Comparison of ENCODE assay signal across 13 mouse cellular contexts in genomic region chr10:75565906-75566305, GRCm38 (mm10). TPM values are rescaled to one million over a fixed set of nuclear protein-coding genes. Genes with fewer than 3 reads are reported as not detected.
DNase-seq lines count a peak whose midpoint lies in the region; ATAC-seq and TF ChIP-seq lines count a peak whose summit lies in the region.
"Had no signal": no experiment of that assay in that cellular context is flagged by ENCODE, and none has a peak within 500 bp of the region (broad histone marks: within the 10 kb centered on the region; RNA-seq: fewer than 3 reads in every experiment).

No protein-coding gene starts in this region.

- ATAC-seq in liver, embryonic 12.5 days, result peak; percentile 17; the same call in 1 of the 2 replicates
- no peak for ATAC-seq in forebrain, embryonic 14.5 days

- H3K36me3 ChIP-seq in E14TG2a.4 (ENCODE audit: insufficient read depth, low read length), result no peaks in the 10 kb centered on the region
- H3K36me3 ChIP-seq in kidney, adult 2 months (ENCODE audit: control insufficient read depth, insufficient read depth, low read length), result no peaks in the 10 kb centered on the region
- no peaks in the 10 kb centered on the region for H3K36me3 ChIP-seq in liver, embryonic 12.5 days
- H3K36me3 ChIP-seq in forebrain, embryonic 14.5 days (ENCODE audit: control insufficient read depth, insufficient read depth, low read length), result no peaks in the 10 kb centered on the region
- H3K36me3 ChIP-seq: hindbrain, embryonic 15.5 days; limb, embryonic 13.5 days had no signal

- TF ChIP-seq POLR2A in kidney, adult 2 months (IDR thresholded peaks at IDR 0.05; ENCODE audit: low read depth, low read length), result no peak
- TF ChIP-seq POLR2A in cerebellum, adult 2 months (IDR thresholded peaks at IDR 0.05; ENCODE audit: borderline replicate concordance, insufficient read depth, low read length), result no peak

- peaks cover 49% of the 10 kb centered on the region for H3K27me3 ChIP-seq in E14TG2a.4 (ENCODE audit: insufficient read depth, low read length)
- no peaks in the 10 kb centered on the region for H3K27me3 ChIP-seq in kidney, adult 2 months (replicated peaks; ENCODE audit: control insufficient read depth, insufficient read depth, low read length)
- H3K27me3 ChIP-seq in liver, embryonic 12.5 days (replicated peaks), result peaks cover 34% of the 10 kb centered on the region
- H3K27me3 ChIP-seq in forebrain, embryonic 14.5 days (replicated peaks; ENCODE audit: control insufficient read depth, insufficient read depth, low read length), result no peaks in the 10 kb centered on the region
- H3K27me3 ChIP-seq in cerebellum, adult 2 months (ENCODE audit: control insufficient read depth, insufficient read depth, low read length), result no peaks in the 10 kb centered on the region
- H3K27me3 ChIP-seq: hindbrain, embryonic 15.5 days had no signal

- H3K4me2 ChIP-seq in liver, embryonic 12.5 days, result peak overlapping the region; percentile 6; the same call in 1 of the 2 replicates
- no peak overlapping the region for H3K4me2 ChIP-seq in forebrain, embryonic 14.5 days (ENCODE audit: low read length)
- H3K4me2 ChIP-seq: hindbrain, embryonic 15.5 days; limb, embryonic 13.5 days had no signal

- DNase-seq in heart, adult 11 months, result peak; percentile 87
- no peak for DNase-seq in heart, postnatal 25 days (ENCODE audit: low spot score)
- peak; percentile 96 for DNase-seq in kidney, adult 2 months
- no peak for DNase-seq in forebrain, embryonic 14.5 days (ENCODE audit: low spot score)
- no peak for DNase-seq in heart, postnatal 10 days
- no peak for DNase-seq in cerebellum, adult 2 months
- DNase-seq: adrenal gland, adult 8-10 months; cerebellum, adult 11 months; right cerebral cortex, postnatal 4 days had no signal

- no peaks in the 10 kb centered on the region for H3K9me3 ChIP-seq in E14TG2a.4 (ENCODE audit: low read length)
- no peaks in the 10 kb centered on the region for H3K9me3 ChIP-seq in liver, embryonic 12.5 days (replicated peaks)
- no peaks in the 10 kb centered on the region for H3K9me3 ChIP-seq in forebrain, embryonic 14.5 days (replicated peaks; ENCODE audit: control insufficient read depth, low read length)
- H3K9me3 ChIP-seq: hindbrain, embryonic 15.5 days; limb, embryonic 13.5 days had no signal

- no peak overlapping the region for H3K9ac ChIP-seq in liver, embryonic 12.5 days
- no peak overlapping the region for H3K9ac ChIP-seq in forebrain, embryonic 14.5 days (ENCODE audit: low read length)
- H3K9ac ChIP-seq: hindbrain, embryonic 15.5 days; limb, embryonic 13.5 days had no signal

- TF ChIP-seq CTCF in E14TG2a.4 (conservative IDR thresholded peaks at IDR 0.05; ENCODE audit: low read length), result no peak
- no peak for TF ChIP-seq CTCF in kidney, adult 2 months (conservative IDR thresholded peaks at IDR 0.05; ENCODE audit: insufficient read depth, insufficient read length, low read depth, low read length)
- TF ChIP-seq CTCF in cerebellum, adult 2 months (IDR thresholded peaks at IDR 0.05; ENCODE audit: borderline replicate concordance, insufficient read depth, low read depth, low read length), result no peak

- peak overlapping the region; percentile 54 for H3K4me3 ChIP-seq in E14TG2a.4 (replicated peaks; ENCODE audit: low read length)
- H3K4me3 ChIP-seq in kidney, adult 2 months (ENCODE audit: insufficient read depth, low read depth, low read length), result peak overlapping the region; percentile 42
- no peak overlapping the region for H3K4me3 ChIP-seq in liver, embryonic 12.5 days
- no peak overlapping the region for H3K4me3 ChIP-seq in forebrain, embryonic 14.5 days (ENCODE audit: low read depth, low read length)
- H3K4me3 ChIP-seq in cerebellum, adult 2 months (replicated peaks; ENCODE audit: insufficient read depth, low read depth, low read length), result no peak overlapping the region
- H3K4me3 ChIP-seq: hindbrain, embryonic 15.5 days; limb, embryonic 13.5 days had no signal

- H3K4me1 ChIP-seq in E14TG2a.4 (replicated peaks; ENCODE audit: low read depth, low read length), result peaks cover 73% of the 10 kb centered on the region
- peaks cover 17% of the 10 kb centered on the region; the same call in 1 of the 2 replicates for H3K4me1 ChIP-seq in kidney, adult 2 months (ENCODE audit: control insufficient read depth, insufficient read depth, low read length)
- peaks cover 37% of the 10 kb centered on the region for H3K4me1 ChIP-seq in liver, embryonic 12.5 days
- H3K4me1 ChIP-seq in forebrain, embryonic 14.5 days (ENCODE audit: control insufficient read depth, insufficient read depth, low read length), result no peaks in the 10 kb centered on the region
- H3K4me1 ChIP-seq in cerebellum, adult 2 months (ENCODE audit: control insufficient read depth, insufficient read depth, low read length), result peaks cover 10% of the 10 kb centered on the region

- peak overlapping the region; percentile 89 for H3K27ac ChIP-seq in kidney, adult 2 months (ENCODE audit: insufficient read depth, low read depth, low read length)
- H3K27ac ChIP-seq in liver, embryonic 12.5 days, result peak overlapping the region; percentile 52; the same call in 1 of the 2 replicates
- no peak overlapping the region for H3K27ac ChIP-seq in forebrain, embryonic 14.5 days (ENCODE audit: low read depth, low read length)
- H3K27ac ChIP-seq in cerebellum, adult 2 months (ENCODE audit: insufficient read depth, low read length), result no peak overlapping the region
- H3K27ac ChIP-seq: hindbrain, embryonic 15.5 days; limb, embryonic 13.5 days had no signal

- intact Hi-C loops in heart, postnatal 25 days (cut with DNase I), result no loop called here
- intact Hi-C loops in heart, postnatal 10 days (cut with DNase I), result no loop called here

- 42% methylated on average over 7 of the region's 7 CpGs for WGBS in kidney, adult 2 months
- WGBS in liver, embryonic 12.5 days (ENCODE audit: insufficient replicate concordance), result 27% methylated on average over 7 of the region's 7 CpGs
- WGBS in forebrain, embryonic 14.5 days, result 88% methylated on average over 7 of the region's 7 CpGs
- 87% methylated on average over 7 of the region's 7 CpGs for WGBS in cerebellum, adult 2 months

RNA-seq across cellular contexts. Expression of gene Ggt1, which starts 4.5 kb away (rescaled TPM):
- not detected for total RNA-seq in heart, postnatal 25 days (2021)
- polyA plus RNA-seq in kidney, adult 2 months (2012; rRNA removed), result 881 and 1,007 TPM in 2 replicates
- 2.6 and 4.7 TPM in 2 replicates for polyA plus RNA-seq in liver, embryonic 12.5 days (2016; fragmentation: Nextera tagmentation; extraction: Ambion mirVana)
- 1.1 and 1.2 TPM in 2 replicates for polyA plus RNA-seq in forebrain, embryonic 14.5 days (2014; fragmentation: Nextera tagmentation; extraction: Ambion mirVana)
- total RNA-seq in heart, postnatal 10 days (2021), result not detected
- 3.2 and 3.5 TPM in 2 replicates for polyA plus RNA-seq in cerebellum, adult 2 months (2012; rRNA removed)

RNA-seq across cellular contexts. Expression of gene Lrrc75b, which starts 5.8 kb away (rescaled TPM):
- total RNA-seq in heart, postnatal 25 days (2021), result 1 to 10 TPM in 1 of 2 experiments, under 1 TPM in 1; 0.67 to 1.6 TPM
- 2.1 and 2.2 TPM in 2 replicates for polyA plus RNA-seq in kidney, adult 2 months (2012; rRNA removed)
- polyA plus RNA-seq in liver, embryonic 12.5 days (2016; fragmentation: Nextera tagmentation; extraction: Ambion mirVana), result 0.11 and 0.12 TPM in 2 replicates
- 15.7 and 18.8 TPM in 2 replicates for polyA plus RNA-seq in forebrain, embryonic 14.5 days (2014; fragmentation: Nextera tagmentation; extraction: Ambion mirVana)
- total RNA-seq in heart, postnatal 10 days (2021), result 1 to 10 TPM; 1.0 to 1.2 TPM
- polyA plus RNA-seq in cerebellum, adult 2 months (2012; rRNA removed), result 22.3 and 23.8 TPM in 2 replicates

RNA-seq across cellular contexts. Expression of gene Ggt5, which starts 23.2 kb away (rescaled TPM):
- total RNA-seq in heart, postnatal 25 days (2021), result 1 to 10 TPM; 5.3 to 6.9 TPM
- 34.5 and 48.3 TPM in 2 replicates for polyA plus RNA-seq in kidney, adult 2 months (2012; rRNA removed)
- 0.21 and 0.41 TPM in 2 replicates for polyA plus RNA-seq in liver, embryonic 12.5 days (2016; fragmentation: Nextera tagmentation; extraction: Ambion mirVana)
- 1.8 and 2.1 TPM in 2 replicates for polyA plus RNA-seq in forebrain, embryonic 14.5 days (2014; fragmentation: Nextera tagmentation; extraction: Ambion mirVana)
- 1 to 10 TPM; 6.8 to 8.7 TPM for total RNA-seq in heart, postnatal 10 days (2021)
- 4.0 and 6.2 TPM in 2 replicates for polyA plus RNA-seq in cerebellum, adult 2 months (2012; rRNA removed)

RNA-seq across cellular contexts. Expression of gene Gucd1, which starts 48.1 kb away (rescaled TPM):
- total RNA-seq in heart, postnatal 25 days (2021), result 10 to 100 TPM; 40.1 to 40.4 TPM
- 124 and 164 TPM in 2 replicates for polyA plus RNA-seq in kidney, adult 2 months (2012; rRNA removed)
- 46.6 and 50.5 TPM in 2 replicates for polyA plus RNA-seq in liver, embryonic 12.5 days (2016; fragmentation: Nextera tagmentation; extraction: Ambion mirVana)
- 26.9 and 29.5 TPM in 2 replicates for polyA plus RNA-seq in forebrain, embryonic 14.5 days (2014; fragmentation: Nextera tagmentation; extraction: Ambion mirVana)
- total RNA-seq in heart, postnatal 10 days (2021), result 10 to 100 TPM; 42.8 to 44.0 TPM
- polyA plus RNA-seq in cerebellum, adult 2 months (2012; rRNA removed), result 20.7 and 21.5 TPM in 2 replicates

RNA-seq across cellular contexts. Expression of gene Snrpd3, which starts 48.6 kb away (rescaled TPM):
- total RNA-seq in heart, postnatal 25 days (2021), result 10 to 100 TPM; 65.8 to 72.0 TPM
- 27.0 and 41.2 TPM in 2 replicates for polyA plus RNA-seq in kidney, adult 2 months (2012; rRNA removed)
- 119 and 126 TPM in 2 replicates for polyA plus RNA-seq in liver, embryonic 12.5 days (2016; fragmentation: Nextera tagmentation; extraction: Ambion mirVana)
- 137 and 144 TPM in 2 replicates for polyA plus RNA-seq in forebrain, embryonic 14.5 days (2014; fragmentation: Nextera tagmentation; extraction: Ambion mirVana)
- total RNA-seq in heart, postnatal 10 days (2021), result 10 to 100 TPM; 67.9 to 75.9 TPM
- 57.8 and 59.5 TPM in 2 replicates for polyA plus RNA-seq in cerebellum, adult 2 months (2012; rRNA removed)

Comparison
In these comparisons a context has a peak if more than half of its experiments do, and no peak if none do; other contexts are left out.
1. DNase-seq: peak in heart, adult 11 months (single experiment) and kidney, adult 2 months (single experiment); none in heart, postnatal 25 days (single experiment), forebrain, embryonic 14.5 days (single experiment), heart, postnatal 10 days (0 of 2) and cerebellum, adult 2 months (0 of 2).
2. H3K4me3 ChIP-seq: peak in E14TG2a.4 (single experiment) and kidney, adult 2 months (single experiment); none in liver, embryonic 12.5 days (single experiment), forebrain, embryonic 14.5 days (single experiment) and cerebellum, adult 2 months (single experiment).
3. H3K27ac ChIP-seq: peak in kidney, adult 2 months (single experiment) and liver, embryonic 12.5 days (single experiment); none in forebrain, embryonic 14.5 days (single experiment) and cerebellum, adult 2 months (single experiment).
4. RNA of gene Ggt1, which starts 4.5 kb away (polyA plus RNA-seq): 881 to 1,007 TPM in kidney, adult 2 months; 3.2 to 3.5 TPM in cerebellum, adult 2 months, 2.6 to 4.7 TPM in liver, embryonic 12.5 days and 1.1 to 1.2 TPM in forebrain, embryonic 14.5 days; every median in the first group is over 100 times any median in the second.